Mouse (Mus musculus): Measurements from ENCODE around the gene Nhsl2.
A peak's percentile ranks its signal among the peaks of the same experiment; 100 is the strongest.
"Not testable (repeated sequence)": the region's sequence is repeated elsewhere in the genome, so short reads cannot be mapped to it uniquely, and the experiment has no call there.

Nhsl2 gene

DNA sequence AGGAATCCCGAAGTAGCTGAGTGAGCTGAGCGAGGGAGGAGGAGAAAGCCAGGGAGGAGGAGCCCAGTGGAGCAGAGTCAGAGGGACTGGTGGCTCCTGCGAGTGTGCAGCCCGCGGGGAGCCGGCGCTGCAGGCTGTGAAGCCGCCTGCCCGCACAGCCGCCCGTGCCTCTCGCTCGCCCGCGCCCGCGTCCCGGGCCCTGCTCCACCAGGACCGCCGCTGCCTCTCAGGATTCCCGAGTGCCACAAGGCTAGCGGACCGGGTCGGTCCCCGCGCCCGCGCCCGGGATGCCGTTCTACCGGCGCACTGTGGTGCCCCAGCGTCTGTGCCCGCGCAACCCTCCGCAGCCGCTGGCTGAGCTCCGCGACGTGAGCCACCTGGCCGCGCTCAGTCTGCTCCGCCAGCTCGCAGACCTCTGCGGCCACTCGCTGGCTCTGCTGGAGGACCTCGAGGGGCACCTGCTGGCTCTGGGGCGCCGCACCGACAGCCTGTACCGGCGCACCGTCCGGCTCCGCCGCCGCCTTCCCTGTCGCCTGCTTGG is at the start of gene Nhsl2:
Nhsl2 (plus strand) TSS at position 105 of the 541 bp plus-strand sequence.
- peak; percentile 92 for DNase-seq

- peak; percentile 23 for DNase-seq
Observed at GRCm38 (mm10) chrX:101805512-101805911, 43.7 kb upstream of the Nhsl2 start.

- no peak for DNase-seq
Observed at GRCm38 (mm10) chrX:101811750-101812149, 37.4 kb upstream of the Nhsl2 start.

DNA sequence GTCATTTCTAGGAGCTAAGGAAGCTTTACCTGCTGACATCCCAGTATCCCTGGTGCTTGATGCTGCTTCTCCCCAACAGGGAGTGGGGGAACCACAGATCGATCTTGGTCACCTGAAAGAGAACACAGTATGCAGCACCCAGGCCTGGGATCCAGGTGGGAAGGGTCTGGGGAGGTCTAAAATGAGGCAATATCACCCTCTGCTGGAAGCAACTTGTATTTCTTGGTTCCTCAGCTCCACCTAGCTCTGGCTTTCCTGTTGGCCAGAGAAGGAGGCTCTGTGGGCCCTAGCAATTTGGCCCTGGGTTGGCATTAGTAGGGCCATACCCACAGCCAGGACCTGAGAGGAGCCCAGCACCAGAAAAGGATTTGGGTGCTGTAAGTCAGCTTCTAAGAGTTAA is 30.0 kb upstream of the Nhsl2 start:
- no peak for DNase-seq

GRCm38 (mm10) chrX:101819980-101820379 is 29.2 kb upstream of the Nhsl2 start:
- DNase-seq, result not testable (repeated sequence)

DNA sequence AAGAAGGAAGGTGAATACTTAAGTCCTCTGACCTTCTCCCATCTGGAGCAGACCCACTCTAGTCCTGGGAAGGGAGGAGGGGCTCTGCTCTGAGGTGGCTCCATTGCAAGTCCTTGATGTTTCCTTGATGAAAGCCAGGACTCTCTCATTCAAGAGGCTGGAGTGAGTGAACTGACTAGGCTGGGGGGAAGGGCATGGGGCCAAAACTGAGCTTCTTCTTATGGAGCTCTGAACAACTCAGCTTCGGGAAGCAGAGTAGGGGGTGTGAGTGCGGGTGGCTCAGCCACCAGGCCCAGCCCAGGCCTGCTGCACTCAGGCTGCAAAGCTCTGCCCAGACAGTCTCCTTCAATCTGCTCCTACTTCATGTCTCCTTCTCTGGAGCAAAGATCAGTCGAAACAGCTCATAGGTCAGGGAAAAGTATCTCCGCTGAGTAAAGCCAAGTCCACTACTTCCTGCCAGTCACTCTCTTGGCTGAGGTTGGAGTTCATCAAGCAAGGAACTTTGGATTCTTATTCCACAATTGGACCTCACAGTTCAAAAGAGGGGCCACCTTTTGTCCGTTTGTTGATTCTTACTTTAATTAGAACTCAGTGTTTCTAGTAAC is 1.9 kb upstream of the Nhsl2 start:
- DNase-seq, result no peak

GRCm38 (mm10) chrX:101849901-101850551 is 841 bp downstream of the Nhsl2 start:
- DNase-seq, result no peak

- no peak for DNase-seq
Observed at GRCm38 (mm10) chrX:101851566-101852354, 2.6 kb downstream of the Nhsl2 start.

DNA sequence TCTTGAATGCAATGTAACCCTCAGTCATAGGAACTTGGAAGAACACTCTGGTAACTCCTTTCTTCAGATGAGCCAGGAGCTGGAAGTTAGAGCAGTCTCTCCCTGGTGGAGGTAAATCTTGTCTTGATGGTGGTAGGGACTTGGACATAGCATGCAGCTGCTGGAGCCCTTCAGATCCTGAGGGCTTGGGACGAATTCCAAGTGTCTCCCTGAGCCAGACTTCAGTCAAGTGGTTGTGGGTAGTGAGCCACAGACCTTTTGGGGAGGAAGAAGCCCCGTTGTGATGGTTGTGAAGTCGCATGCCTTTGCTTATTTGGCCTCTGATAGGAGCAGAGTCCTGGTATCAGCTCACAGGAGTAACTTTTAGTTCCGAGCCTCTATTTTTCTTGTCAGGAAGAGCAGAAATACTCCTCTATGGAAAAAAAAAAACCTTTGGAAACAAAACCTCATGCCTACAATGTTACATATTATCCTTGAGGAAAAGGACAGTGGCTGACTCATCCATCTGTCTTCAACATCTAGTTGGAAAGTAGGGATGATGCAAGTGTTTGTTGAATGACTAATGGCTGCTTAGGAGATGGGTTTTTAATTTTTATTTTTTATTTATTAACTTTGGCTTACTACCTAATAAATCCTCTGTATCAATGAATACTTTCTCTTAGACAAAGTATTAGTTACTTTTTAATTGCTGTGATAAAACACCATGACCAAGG is 14.6 kb downstream of the Nhsl2 start:
- DNase-seq, result no peak

DNA sequence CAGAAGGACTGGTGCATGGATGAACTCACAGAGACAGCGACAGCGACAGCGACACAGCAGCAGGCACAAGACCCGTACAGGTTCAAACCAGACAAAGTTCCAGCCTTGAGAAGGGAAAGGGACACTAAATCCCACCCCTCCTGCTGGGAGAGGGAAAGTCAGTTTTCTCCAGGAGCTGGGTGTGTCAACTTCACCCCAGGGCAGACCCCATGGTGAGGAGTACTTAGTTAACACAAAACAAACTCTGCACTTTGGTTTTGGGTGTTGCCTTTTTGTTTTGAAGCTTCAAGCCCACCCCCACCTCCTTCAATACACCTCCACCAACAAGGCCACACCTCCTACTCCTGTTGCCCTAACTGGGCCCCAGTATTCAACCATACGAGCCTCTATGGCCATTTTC is 15.6 kb downstream of the Nhsl2 start:
- DNase-seq, result no peak

DNA sequence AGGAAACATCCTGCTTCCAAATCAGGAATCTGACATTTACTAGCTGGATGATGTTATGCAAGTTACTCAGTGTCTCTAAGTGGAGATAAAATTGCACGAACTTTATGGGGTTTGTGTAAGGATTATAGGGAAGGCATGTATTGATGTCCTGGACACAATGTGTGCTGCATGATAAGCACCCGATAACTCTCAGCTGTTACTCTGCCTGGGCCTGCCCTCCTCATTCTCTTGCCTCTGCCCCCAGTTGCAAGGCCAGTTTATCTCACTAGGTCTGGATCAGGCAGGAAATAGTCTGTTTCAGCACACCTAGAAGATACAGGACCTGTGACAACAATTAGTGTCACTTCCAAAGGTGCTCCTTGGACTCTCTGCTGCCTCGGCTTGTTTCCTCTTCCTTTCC is 25.0 kb downstream of the Nhsl2 start:
- DNase-seq, result no peak

DNA sequence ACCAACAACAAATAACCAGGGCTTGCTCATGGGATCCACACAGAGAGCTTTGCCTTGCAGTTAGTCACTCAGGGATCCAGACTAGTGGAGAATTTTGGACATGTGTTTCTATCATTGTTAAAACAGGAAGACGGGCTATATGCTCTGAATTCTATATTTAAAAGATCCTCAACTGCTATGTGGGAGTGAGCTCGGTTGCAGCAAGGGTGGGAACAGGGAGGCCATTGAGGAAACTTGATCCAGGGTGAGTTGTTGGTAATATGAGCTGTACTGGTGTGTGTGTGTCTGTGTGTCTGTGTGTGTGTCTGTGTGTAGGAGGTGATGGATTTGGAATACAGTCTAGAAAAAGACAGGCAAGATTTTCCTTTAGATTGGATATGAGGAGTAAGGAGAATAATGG is 25.7 kb downstream of the Nhsl2 start:
- no peak for DNase-seq

DNA sequence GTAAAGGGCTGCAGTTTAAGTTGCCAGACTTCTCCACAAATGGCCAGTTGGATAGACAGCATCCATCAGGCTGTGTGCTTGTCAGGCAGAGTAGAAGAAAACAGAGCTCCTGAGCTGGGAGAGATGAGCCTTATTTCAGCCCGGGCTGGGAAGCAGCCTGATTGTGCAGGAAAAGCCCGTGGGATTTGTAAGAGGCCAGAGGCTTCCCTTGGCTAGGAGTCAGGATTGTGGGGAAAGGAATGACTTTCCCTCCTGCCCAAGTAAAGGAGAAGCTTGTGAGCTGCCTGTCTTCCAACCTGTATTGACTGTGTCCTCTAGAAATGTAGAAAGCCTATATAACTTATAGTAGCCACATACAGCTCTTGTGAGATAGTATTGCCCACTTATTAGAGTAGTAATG is 27.0 kb downstream of the Nhsl2 start:
- DNase-seq, result no peak

- no peak for DNase-seq
Observed at GRCm38 (mm10) chrX:101877840-101878239, 28.7 kb downstream of the Nhsl2 start.

DNA sequence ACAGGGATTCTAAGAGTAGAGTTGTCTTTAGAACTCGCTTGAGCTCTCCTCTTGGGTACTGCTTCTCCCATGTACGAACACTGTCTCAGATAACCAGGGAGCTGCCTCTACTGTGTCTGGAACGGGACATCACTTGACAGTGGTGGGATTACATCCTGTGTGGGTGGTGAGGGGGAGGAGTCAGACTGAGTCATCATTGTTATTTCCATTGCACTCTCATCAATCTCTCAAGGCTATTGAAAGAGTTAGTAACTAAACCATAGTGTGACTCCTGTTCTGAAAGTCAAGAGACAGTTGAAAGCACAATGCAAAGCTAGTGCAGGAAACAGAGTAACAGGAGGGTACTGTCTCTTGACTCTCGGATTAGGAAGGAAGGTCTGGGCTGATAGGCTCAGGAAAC is 29.4 kb downstream of the Nhsl2 start:
- no peak for DNase-seq

DNA sequence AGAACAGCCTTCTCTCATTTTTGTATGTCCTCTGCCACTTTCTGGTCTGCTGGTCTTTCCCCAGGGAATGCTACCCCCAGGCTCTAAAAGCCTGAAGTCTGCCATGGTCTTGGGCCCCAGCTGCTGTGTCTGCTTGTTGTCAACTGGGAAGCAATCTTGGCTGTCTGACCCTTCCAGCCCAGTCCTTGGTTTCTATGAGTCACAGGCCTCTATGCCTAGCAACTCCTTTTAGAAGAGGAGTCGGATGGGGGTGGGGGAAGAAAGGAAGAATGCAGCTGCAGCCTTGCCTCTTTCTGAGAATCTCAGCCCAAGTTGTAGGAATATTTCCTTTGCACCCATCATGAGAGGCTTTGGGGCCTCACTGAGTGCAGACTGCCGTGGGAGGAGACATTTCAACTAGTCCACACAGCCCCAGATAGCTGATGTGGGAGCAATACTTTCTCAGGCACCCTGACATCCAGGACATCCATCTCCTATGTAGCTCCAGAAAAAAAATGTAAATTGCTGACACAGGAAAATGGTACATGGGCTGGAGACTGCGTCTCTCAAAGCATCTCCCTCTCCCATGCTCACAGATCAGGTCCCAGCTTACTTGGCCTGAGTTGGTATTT is 33.1 kb downstream of the Nhsl2 start:
- no peak for DNase-seq

GRCm38 (mm10) chrX:101889384-101889783 is 40.2 kb downstream of the Nhsl2 start:
- peak; percentile 87 for DNase-seq

DNA sequence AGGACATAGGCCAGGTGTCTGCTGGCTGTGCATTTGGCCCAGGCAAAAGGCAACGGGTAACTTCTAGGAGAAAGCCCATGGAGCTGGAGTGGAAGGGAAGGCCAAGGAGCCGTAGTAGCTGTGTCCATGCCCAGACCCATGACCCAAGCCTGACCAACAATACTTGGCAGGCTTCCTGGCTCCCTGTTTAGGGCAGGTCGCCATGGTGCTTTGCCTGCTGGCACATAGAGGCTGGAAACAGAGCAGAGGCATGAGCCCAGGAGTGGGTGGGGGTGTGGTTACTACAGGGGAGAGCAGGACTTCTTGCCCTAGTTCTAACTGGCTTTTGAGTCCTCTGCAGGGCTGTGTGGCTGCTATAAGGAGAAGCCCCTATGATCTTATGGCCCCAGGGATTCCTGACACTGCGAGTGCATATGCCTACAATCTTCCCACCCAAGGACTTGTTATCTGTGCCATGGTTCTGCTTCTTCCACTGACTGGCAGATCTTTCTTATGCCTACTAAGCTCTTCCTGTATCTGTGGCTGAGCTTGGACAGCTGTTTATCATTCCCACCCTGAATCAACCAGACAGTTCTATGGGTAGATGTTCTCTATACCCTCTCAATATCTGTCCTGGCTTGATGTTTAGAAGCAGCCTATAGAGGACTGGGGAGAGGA is 40.8 kb downstream of the Nhsl2 start:
- peak; percentile 93 for DNase-seq

- no peak for DNase-seq
Observed at GRCm38 (mm10) chrX:101893796-101894195, 44.6 kb downstream of the Nhsl2 start.

- DNase-seq, result peak; percentile 81
Observed at GRCm38 (mm10) chrX:101898341-101898740, 49.2 kb downstream of the Nhsl2 start.

DNA sequence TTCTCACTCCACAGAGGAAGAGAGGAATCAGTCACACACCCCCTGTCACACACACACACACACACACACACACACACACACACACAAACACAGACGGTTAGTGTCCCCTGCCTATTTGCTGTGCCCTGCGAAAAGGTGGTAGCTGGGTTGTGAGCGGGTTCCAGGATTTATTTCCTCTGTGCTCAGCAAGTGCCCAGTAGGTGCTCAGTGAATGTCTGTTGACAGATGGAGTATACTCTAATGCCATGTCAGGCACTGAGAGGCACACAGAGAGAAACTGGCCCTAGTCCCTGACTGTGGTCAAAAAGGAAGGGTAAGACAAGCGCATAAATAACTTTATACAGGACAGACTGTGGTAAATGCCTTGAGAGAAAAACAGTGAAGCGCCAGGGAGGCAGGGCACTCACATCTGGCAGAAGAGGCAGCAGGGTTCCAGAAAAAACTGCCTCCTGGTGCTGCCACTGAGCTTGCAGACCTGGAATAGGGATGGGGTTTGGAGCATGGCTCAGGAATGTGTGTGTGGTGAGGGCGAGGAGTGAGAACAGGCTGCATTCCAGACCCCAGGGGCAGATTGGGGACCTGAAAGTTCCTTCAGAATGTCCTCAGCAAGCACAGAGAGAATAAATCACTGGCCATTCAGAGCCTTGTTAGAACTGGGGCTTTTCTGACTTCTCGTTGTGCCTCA is 52.8 kb downstream of the Nhsl2 start:
- DNase-seq, result no peak

GRCm38 (mm10) chrX:101902597-101902996 is 53.4 kb downstream of the Nhsl2 start:
- no peak for DNase-seq

All from heart, adult 11 months (tissue).